Mouse (Mus musculus) hindbrain, embryonic 15.5 days (tissue): ENCODE measurements around the gene Pccb. TPM values are rescaled to one million over a fixed set of nuclear protein-coding genes. Genes with fewer than 3 reads are reported as not detected.

Experiments used
- ATAC-seq: fragments of 200-750 bp; cut with Nextera tagmentation; 2 replicates; pipeline ENCODE4 v1.8.0; 2017; ENCODE audit warnings: low read depth, moderate number of reproducible peaks, moderate TSS enrichment; ENCODE audit not compliant: low FRiP score
- H3K27ac ChIP-seq: fragments of 300-500 bp; sonication (generic); replicated peaks from 2 replicates; pipeline ENCODE4 v1.5.1; 2015; ENCODE audit warnings: mild to moderate bottlenecking, inconsistent platforms
- H3K27me3 ChIP-seq: fragments of 300-500 bp; sonication (generic); 2 replicates; pipeline ENCODE4 v1.6.1; 2015; ENCODE audit warnings: control low read depth, inconsistent platforms
- H3K36me3 ChIP-seq: fragments of 300-500 bp; sonication (generic); 2 replicates; pipeline ENCODE4 v1.6.1; 2015; ENCODE audit warnings: control low read depth, inconsistent platforms
- H3K4me1 ChIP-seq: fragments of 300-500 bp; sonication (generic); replicated peaks from 2 replicates; pipeline ENCODE4 v1.6.1; 2015; ENCODE audit warnings: control low read depth, inconsistent platforms
- H3K4me2 ChIP-seq: fragments of 300-500 bp; sonication (generic); 2 replicates; pipeline ENCODE4 v1.6.1; 2015; ENCODE audit warnings: moderate library complexity, mild to moderate bottlenecking, inconsistent platforms
- H3K4me3 ChIP-seq: fragments of 300-500 bp; sonication (generic); 2 replicates; pipeline ENCODE4 v1.5.1; 2015; ENCODE audit warnings: mild to moderate bottlenecking, inconsistent platforms
- H3K9ac ChIP-seq: fragments of 300-500 bp; sonication (generic); 2 replicates; pipeline ENCODE4 v1.6.1; 2015; ENCODE audit warnings: inconsistent platforms
- H3K9me3 ChIP-seq: fragments of 300-500 bp; sonication (generic); 2 replicates; pipeline ENCODE4 v1.6.1; 2016; ENCODE audit warnings: control low read depth, inconsistent platforms
- WGBS: fragments of 180-500 bp; shearing (Covaris S2); methylation state at CpG from one replicate; pipeline ENCODE4 v1.1.7; 2015; 5-methylcytosine and 5-hydroxymethylcytosine counted together
- polyA plus RNA-seq: library from polyadenylated mRNA; unstranded; fragments of >200 nt; fragmentation: Nextera tagmentation; extraction: Ambion mirVana; gene quantifications from 2 replicates; pipeline ENCODE4 v1.2.1, GENCODE M21; 2015

Pccb gene
- polyA plus RNA-seq, 1 experiment from 2014 or later, result 25.5 TPM

GRCm38 (mm10) chr9:100964106-100964505, 70.6 kb downstream of the Pccb start:
- no peak overlapping the region for H3K27ac ChIP-seq

GRCm38 (mm10) chr9:100963428-100963912, 71.2 kb downstream of the Pccb start:
- 69% methylated on average over 1 of the region's 1 CpGs for WGBS
- no peak overlapping the region for H3K27ac ChIP-seq
- no peak overlapping the region for H3K9ac ChIP-seq
- H3K27me3 ChIP-seq, result no peaks in the 10 kb centered on the region
- peaks cover 5% of the 10 kb centered on the region for H3K36me3 ChIP-seq
- no peak overlapping the region for H3K4me3 ChIP-seq
- H3K4me2 ChIP-seq, result no peak overlapping the region
- H3K4me1 ChIP-seq, result no peaks in the 10 kb centered on the region
- ATAC-seq, result no peak
- no peaks in the 10 kb centered on the region for H3K9me3 ChIP-seq

More at GRCm38 (mm10) chr9:100964106-100964505, 70.6 kb downstream of the Pccb start:
- Histone ChIP-seq H3K9ac (no peak overlapping the region), H3K27me3 (no peaks in the 10 kb centered on the region), H3K4me1 (no peaks in the 10 kb centered on the region), H3K4me2 (no peak overlapping the region), H3K4me3 (no peak overlapping the region), H3K36me3 (peaks cover under 1% of the 10 kb centered on the region; the same call in 1 of the 2 replicates), H3K9me3 (no peaks in the 10 kb centered on the region)
- 76% methylated on average over 4 of the region's 4 CpGs for WGBS
- no peak for ATAC-seq

- Histone ChIP-seq H3K27me3 (no peaks in the 10 kb centered on the region), H3K4me3 (no peak overlapping the region), H3K36me3 (peaks cover 8% of the 10 kb centered on the region), H3K4me2 (no peak overlapping the region), H3K9ac (no peak overlapping the region), H3K4me1 (no peaks in the 10 kb centered on the region), H3K27ac (no peak overlapping the region), H3K9me3 (no peaks in the 10 kb centered on the region)
- ATAC-seq, result 0 out of 2 replicates have a peak, but pooled peaks have one; percentile 27
- 68% methylated on average over 5 of the region's 5 CpGs for WGBS
Measured at GRCm38 (mm10) chr9:100962903-100963427, 71.7 kb downstream of the Pccb start.

- 54% methylated on average over 4 of the region's 4 CpGs for WGBS
- H3K4me3 ChIP-seq, result no peak overlapping the region
Measured at GRCm38 (mm10) chr9:100951481-100951880, 83.2 kb downstream of the Pccb start.

GRCm38 (mm10) chr9:100944677-100945365, 89.9 kb downstream of the Pccb start:
- no peaks in the 10 kb centered on the region for H3K27me3 ChIP-seq
- WGBS, result 94% methylated on average over 5 of the region's 5 CpGs
- H3K4me1 ChIP-seq, result no peaks in the 10 kb centered on the region
- H3K9me3 ChIP-seq, result no peaks in the 10 kb centered on the region
- H3K27ac ChIP-seq, result no peak overlapping the region
- H3K36me3 ChIP-seq, result peaks cover 9% of the 10 kb centered on the region
- H3K9ac ChIP-seq, result no peak overlapping the region
- ATAC-seq, result no peak
- H3K4me2 ChIP-seq, result no peak overlapping the region
- no peak overlapping the region for H3K4me3 ChIP-seq

More at GRCm38 (mm10) chr9:100951481-100951880, 83.2 kb downstream of the Pccb start:
- Histone ChIP-seq H3K36me3 (peaks cover 19% of the 10 kb centered on the region), H3K27me3 (no peaks in the 10 kb centered on the region), H3K27ac (no peak overlapping the region), H3K9me3 (no peaks in the 10 kb centered on the region), H3K4me2 (no peak overlapping the region), H3K4me1 (no peaks in the 10 kb centered on the region), H3K9ac (no peak overlapping the region)
- ATAC-seq, result no peak

- no peaks in the 10 kb centered on the region for H3K9me3 ChIP-seq
- H3K4me1 ChIP-seq, result no peaks in the 10 kb centered on the region
- no peak overlapping the region for H3K4me2 ChIP-seq
- H3K36me3 ChIP-seq, result peaks cover 6% of the 10 kb centered on the region; the same call in 1 of the 2 replicates
- 40% methylated on average over 2 of the region's 2 CpGs for whole genome bisulfite sequencing
- H3K4me3 ChIP-seq, result no peak overlapping the region
- no peak; the same call in 1 of the 2 replicates for ATAC-seq
- no peaks in the 10 kb centered on the region for H3K27me3 ChIP-seq
- H3K9ac ChIP-seq, result no peak overlapping the region
- H3K27ac ChIP-seq, result no peak overlapping the region
Measured at GRCm38 (mm10) chr9:100942042-100942441, 92.7 kb downstream of the Pccb start.

Other genes starting within 250 kb of the Pccb start
- 3.7 and 4.6 TPM in 2 replicates for gene Msl2, start 39.2 kb upstream of the Pccb start, polyA plus RNA-seq
- gene Ppp2r3a, start 216.9 kb upstream of the Pccb start, polyA plus RNA-seq, result 22.6 and 23.3 TPM in 2 replicates